Mouse (Mus musculus): ENCODE measurements around the gene Rgl3. TPM values are rescaled to one million over a fixed set of nuclear protein-coding genes. Genes with fewer than 3 reads are reported as not detected.

The Rgl3 gene
- total and polyA plus RNA-seq, 3 experiments = not detected

DNA sequence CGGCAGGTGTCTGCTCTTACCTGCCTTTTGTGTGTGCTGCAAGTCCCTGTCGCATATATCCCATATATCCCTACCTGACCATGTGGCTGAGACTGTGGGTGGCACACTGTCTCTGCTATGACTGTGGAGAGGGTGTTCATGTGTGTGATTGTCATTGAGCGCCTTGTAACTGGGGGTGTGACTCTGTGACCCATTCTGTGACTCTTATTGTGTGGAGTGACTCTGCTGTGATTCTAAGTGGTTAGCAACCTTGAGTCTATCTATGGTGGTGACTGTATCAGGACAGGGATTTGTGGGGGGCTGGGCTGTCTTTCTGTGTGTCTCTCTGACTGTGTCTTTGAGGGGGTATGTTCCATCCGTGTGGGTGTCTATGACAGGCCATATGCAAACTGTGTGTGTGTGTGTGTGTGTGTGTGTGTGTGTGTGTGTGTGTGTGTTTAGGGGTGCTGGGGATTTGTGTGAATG is 51.5 kb downstream of the Rgl3 start:
- Histone ChIP-seq H3K36me3 (replicated peaks in 1 of 2; ENCODE audit: control insufficient read depth in 1 of 2, insufficient read depth in 1 of 2, low read length in 1 of 2) (no peaks in the 10 kb centered on the region), H3K79me2 (replicated peaks; ENCODE audit: control insufficient read depth, extremely low read depth, insufficient read depth, poor library complexity, severe bottlenecking) (no peaks in the 10 kb centered on the region), H3K4me2 (ENCODE audit: insufficient read depth, low read depth, poor library complexity, severe bottlenecking) (no peak overlapping the region), H3K4me1 (ENCODE audit: control insufficient read depth in 1 of 2, insufficient read depth in 2 of 2) (no peaks in the 10 kb centered on the region), H3K27ac (ENCODE audit: insufficient read depth, low read depth) (no peak overlapping the region), H3K27me3 (replicated peaks) (peaks cover 65% of the 10 kb centered on the region), H3K9ac (ENCODE audit: insufficient read depth, low read depth) (no peak overlapping the region), H3K4me3 (replicated peaks in 1 of 3; ENCODE audit: low read depth in 2 of 3, low read length in 2 of 3, poor library complexity in 1 of 3) (no peak overlapping the region), H3K9me3 (replicated peaks; ENCODE audit: low read length) (peaks cover 4% of the 10 kb centered on the region)
- dilution Hi-C loops (cut with MboI; ENCODE audit: extremely low pct_ligation_motif_present, extremely low pct_unique_long_range_greater_than_20kb, low sequenced_read_pairs) (no loop called here), in situ Hi-C loops (cut with MboI; ENCODE audit: low pct_ligation_motif_present, low pct_unique_long_range_greater_than_20kb, low sequenced_read_pairs) (no loop called here)
- no peak for DNase-seq (ENCODE audit: extremely low read depth)
- no peak for TF ChIP-seq ETS1 (conservative IDR thresholded peaks at IDR 0.05; ENCODE audit: low read depth, low read length)

DNA sequence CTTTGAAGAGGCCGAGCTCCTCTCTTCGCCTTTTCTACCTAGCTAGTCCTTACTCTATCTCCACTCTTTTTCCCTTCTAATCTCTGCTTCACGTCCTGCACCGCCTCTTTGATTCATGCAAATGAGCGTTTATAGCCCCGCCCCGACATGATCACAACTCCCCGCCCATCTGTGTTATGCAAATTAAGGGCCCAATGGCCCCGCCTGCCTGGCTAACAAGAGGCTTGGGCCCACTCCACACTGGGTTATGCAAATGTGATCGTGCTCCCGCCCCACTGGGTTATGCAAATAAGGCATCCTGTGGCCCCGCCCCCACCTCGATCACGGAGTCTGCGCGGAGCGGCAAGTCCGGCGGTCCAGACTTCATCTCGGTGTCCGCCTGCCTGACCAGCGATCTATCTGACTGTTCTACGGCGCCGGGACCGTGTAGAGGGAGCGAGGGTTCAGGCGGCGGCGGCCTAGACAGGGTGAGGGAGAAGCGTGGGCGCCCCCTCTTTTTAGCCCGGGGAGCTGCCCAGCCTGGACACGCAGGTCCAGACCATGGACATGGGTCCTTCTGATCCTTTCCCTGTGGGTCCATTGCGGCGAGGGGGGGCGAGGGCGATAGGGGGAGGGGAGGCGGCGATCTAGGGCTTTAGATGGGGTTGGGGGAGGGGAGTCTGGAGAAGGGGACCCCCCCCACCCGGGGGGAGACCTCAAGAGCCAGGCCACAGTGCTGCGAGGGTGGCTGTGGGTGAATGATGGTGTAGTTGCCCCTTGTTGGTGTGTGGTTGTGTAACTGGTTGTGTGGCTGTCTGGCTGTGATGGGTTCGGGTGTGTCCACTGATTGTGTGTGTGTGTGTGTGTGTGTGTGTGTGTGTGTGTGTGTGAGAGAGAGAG is 52.3 kb downstream of the Rgl3 start, which contains the start of gene Plppr2:
Plppr2 (plus strand) TSS at position 342 of the 879 bp plus-strand sequence.
- Histone ChIP-seq H3K9me3 (replicated peaks; ENCODE audit: low read length) (peaks cover 4% of the 10 kb centered on the region), H3K79me2 (replicated peaks; ENCODE audit: control insufficient read depth, extremely low read depth, insufficient read depth, poor library complexity, severe bottlenecking) (no peaks in the 10 kb centered on the region), H3K36me3 (replicated peaks in 1 of 2; ENCODE audit: control insufficient read depth in 1 of 2, insufficient read depth in 1 of 2, low read length in 1 of 2) (no peaks in the 10 kb centered on the region), H3K27ac (ENCODE audit: insufficient read depth, low read depth) (no peak within 1 kb of the TSS), H3K4me3 (replicated peaks in 1 of 3; ENCODE audit: low read depth in 2 of 3, low read length in 2 of 3, poor library complexity in 1 of 3) (no peak within 1 kb of the TSS), H3K27me3 (replicated peaks) (peaks cover 72% of the 10 kb centered on the region), H3K4me2 (ENCODE audit: insufficient read depth, low read depth, poor library complexity, severe bottlenecking) (no peak within 1 kb of the TSS), H3K4me1 (ENCODE audit: control insufficient read depth in 1 of 2, insufficient read depth in 2 of 2) (no peaks in the 10 kb centered on the region), H3K9ac (ENCODE audit: insufficient read depth, low read depth) (no peak within 1 kb of the TSS)
- dilution Hi-C loops (cut with MboI; ENCODE audit: extremely low pct_ligation_motif_present, extremely low pct_unique_long_range_greater_than_20kb, low sequenced_read_pairs) (no loop called here), in situ Hi-C loops (cut with MboI; ENCODE audit: low pct_ligation_motif_present, low pct_unique_long_range_greater_than_20kb, low sequenced_read_pairs) (no loop called here)
- no peak for DNase-seq (ENCODE audit: extremely low read depth)
- no peak for TF ChIP-seq HCFC1 (IDR thresholded peaks at IDR 0.05; ENCODE audit: low read depth, low read length)
- TF ChIP-seq MEF2A (IDR thresholded peaks at IDR 0.05; ENCODE audit: borderline replicate concordance, low read depth, low read length) = no peak
- no peak for TF ChIP-seq BHLHE40 (IDR thresholded peaks at IDR 0.05; ENCODE audit: low read depth, low read length)
- TF ChIP-seq CTCF (conservative IDR thresholded peaks at IDR 0.05 in 1 of 2, IDR thresholded peaks at IDR 0.05 in 1 of 2; ENCODE audit: low read depth in 2 of 2, low read length in 2 of 2) = no peak
- no peak for TF ChIP-seq MXI1 (IDR thresholded peaks at IDR 0.05; ENCODE audit: low read depth, low read length)
- TF ChIP-seq E2F4 (IDR thresholded peaks at IDR 0.05; ENCODE audit: insufficient replicate concordance, low read depth, low read length) = no peak
- no peak for TF ChIP-seq UBTF (IDR thresholded peaks at IDR 0.05; ENCODE audit: low read depth, low read length)
- TF ChIP-seq IRF4 (IDR thresholded peaks at IDR 0.05; ENCODE audit: low read depth, low read length) = no peak
- TF ChIP-seq USF2 (conservative IDR thresholded peaks at IDR 0.05; ENCODE audit: low read depth, low read length) = no peak
- no peak for TF ChIP-seq TCF12 (IDR thresholded peaks at IDR 0.05; ENCODE audit: low read depth, low read length)
- no peak for TF ChIP-seq ZNF384 (IDR thresholded peaks at IDR 0.05; ENCODE audit: low read depth, low read length)
- TF ChIP-seq MYC (IDR thresholded peaks at IDR 0.05; ENCODE audit: low read depth, low read length) = no peak
- no peak for TF ChIP-seq JUN (IDR thresholded peaks at IDR 0.05; ENCODE audit: insufficient read depth, low read depth, low read length)
- no peak for TF ChIP-seq MAFK (IDR thresholded peaks at IDR 0.05; ENCODE audit: insufficient replicate concordance, low read length)
- no peak for TF ChIP-seq SMC3 (IDR thresholded peaks at IDR 0.05; ENCODE audit: low read depth, low read length)
